Mouse (Mus musculus): Measurements from ENCODE around the gene Tox3.

- TF ChIP-seq CTCF (IDR thresholded peaks at IDR 0.05) (no peak), POLR2A (IDR thresholded peaks at IDR 0.05; ENCODE audit: insufficient read depth, low read depth, low read length) (no peak)
Observed at GRCm38 (mm10) chr8:90346880-90347535, 1.1 kb downstream of the Tox3 start.

Measured in heart, adult 2 months (tissue).